Comparison of ENCODE assay signal across 8 mouse cellular contexts in genomic region chr5:93005815-93006341, GRCm38 (mm10). TPM values are rescaled to one million over a fixed set of nuclear protein-coding genes. Genes with fewer than 3 reads are reported as not detected.
DNase-seq lines count a peak whose midpoint lies in the region; ATAC-seq and TF ChIP-seq lines count a peak whose summit lies in the region.

No protein-coding gene starts in this region.

- H3K9me3 ChIP-seq in forebrain, postnatal 0 days (ENCODE audit: low read length) = no peaks in the 10 kb centered on the region

- peak; percentile 78 for ATAC-seq in forebrain, postnatal 0 days

- H3K9ac ChIP-seq in forebrain, postnatal 0 days = no peak overlapping the region

- WGBS in forebrain, postnatal 0 days = 43% methylated on average over 14 of the region's 14 CpGs

- H3K36me3 ChIP-seq in forebrain, postnatal 0 days (ENCODE audit: insufficient read depth) = no peaks in the 10 kb centered on the region

- no peak for TF ChIP-seq CTCF in forebrain, postnatal 0 days (IDR thresholded peaks at IDR 0.05; ENCODE audit: low read depth)

- no peak overlapping the region for H3K27ac ChIP-seq in forebrain, postnatal 0 days (ENCODE audit: low read depth, low read length)

- H3K4me2 ChIP-seq in forebrain, postnatal 0 days (ENCODE audit: low read depth) = peak overlapping the region; percentile 29

- peak; percentile 22 to 26 for DNase-seq in cerebellum, postnatal 14 days
- no peak for DNase-seq in cerebellum, adult 9-11 months
- peak; percentile 58 for DNase-seq in ZHBTc4 (ENCODE audit: low read depth, low spot score)
- no peak for DNase-seq in forebrain, postnatal 0 days
- peak; percentile 29 to 32 for DNase-seq in kidney, adult 8-10 months
- peak; percentile 36 for DNase-seq in lung, postnatal 10 days
- DNase-seq in testis, postnatal 10 days (ENCODE audit: low spot score) = peak; percentile 50
- DNase-seq in T-cell, adult 2 months (ENCODE audit: low spot score) = no peak

- no peaks in the 10 kb centered on the region for H3K27me3 ChIP-seq in forebrain, postnatal 0 days (ENCODE audit: insufficient read depth, low read length)

- no peaks in the 10 kb centered on the region for H3K4me1 ChIP-seq in forebrain, postnatal 0 days (ENCODE audit: insufficient read depth)

- H3K4me3 ChIP-seq in forebrain, postnatal 0 days (ENCODE audit: low read depth, low read length) = no peak overlapping the region

RNA-seq across cellular contexts. Expression of gene Sowahb, which starts 38.9 kb away (rescaled TPM):
- total RNA-seq in forebrain, postnatal 0 days (2014; rRNA removed) = 0.10 and 0.46 TPM in 2 replicates
- 0.10 and 0.12 TPM in 2 replicates for polyA plus RNA-seq in forebrain, postnatal 0 days (2015; fragmentation: Nextera tagmentation; extraction: Ambion mirVana)

Comparison
In these comparisons a context has a peak if more than half of its experiments do, and no peak if none do; other contexts are left out.
1. DNase-seq: peak in cerebellum, postnatal 14 days (2 of 2), ZHBTc4 (single experiment), kidney, adult 8-10 months (2 of 2), lung, postnatal 10 days (single experiment) and testis, postnatal 10 days (single experiment); none in cerebellum, adult 9-11 months (single experiment), forebrain, postnatal 0 days (single experiment) and T-cell, adult 2 months (single experiment).